Mouse (Mus musculus): ENCODE results near the gene 1700025G04Rik.

DNA sequence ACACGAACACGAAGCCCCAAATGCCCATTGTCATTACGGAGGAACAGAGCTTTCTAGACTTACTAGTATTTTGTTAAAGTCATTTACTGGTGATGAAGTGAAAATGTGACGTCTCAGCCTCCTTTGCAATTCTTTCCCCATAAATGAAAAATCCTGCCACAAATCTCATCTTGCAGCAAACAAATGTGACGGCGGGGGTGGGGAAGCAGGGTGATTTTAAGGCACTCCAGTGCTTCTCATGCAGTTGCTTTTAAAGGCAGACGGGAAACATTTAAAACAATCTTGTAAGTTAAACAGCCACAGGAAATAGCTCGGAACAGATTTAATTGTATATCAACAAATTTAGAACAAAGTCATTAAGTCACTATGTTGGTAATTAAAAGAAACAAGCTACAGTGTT lies 163.1 kb downstream of the 1700025G04Rik start:
- TF ChIP-seq POLR2A (IDR thresholded peaks at IDR 0.05; ENCODE audit: low read depth, low read length) (no peak), CTCF (conservative IDR thresholded peaks at IDR 0.05; ENCODE audit: insufficient read depth, insufficient read length, low read depth, low read length) (no peak)
